Mouse (Mus musculus) left cerebral cortex, adult 8-10 months (tissue): ENCODE results near the gene Mlxipl. TPM values are rescaled to one million over a fixed set of nuclear protein-coding genes. Genes with fewer than 3 reads are reported as not detected.
"Not testable (repeated sequence)": the region's sequence is repeated elsewhere in the genome, so short reads cannot be mapped to it uniquely, and the experiment has no call there.

Experiments
- DNase-seq, 2 experiments: peaks; one replicate each; pipeline ENCODE4 v3.0.0; 2022; ENCODE audit warnings: low spot score in 2 of 2
- total RNA-seq, 4 experiments: library from RNA; stranded (reverse); gene quantifications; 2 replicates each; pipeline ENCODE4 v1.2.4; 2022

Gene Mlxipl
- total RNA-seq: 10 to 100 TPM in 1 of 4 experiments, 1 to 10 TPM in 3; 4.8 to 11.3 (median 7.4) TPM

GRCm38 (mm10) chr5:135089653-135090052 lies at the start of gene Mlxipl:
Gene Mlxipl, plus strand, starts transcription at chr5:135089890.
- DNase-seq: no peak

- no peak for DNase-seq
Measured at GRCm38 (mm10) chr5:135040059-135040458, 49.6 kb upstream of the Mlxipl start.

DNA sequence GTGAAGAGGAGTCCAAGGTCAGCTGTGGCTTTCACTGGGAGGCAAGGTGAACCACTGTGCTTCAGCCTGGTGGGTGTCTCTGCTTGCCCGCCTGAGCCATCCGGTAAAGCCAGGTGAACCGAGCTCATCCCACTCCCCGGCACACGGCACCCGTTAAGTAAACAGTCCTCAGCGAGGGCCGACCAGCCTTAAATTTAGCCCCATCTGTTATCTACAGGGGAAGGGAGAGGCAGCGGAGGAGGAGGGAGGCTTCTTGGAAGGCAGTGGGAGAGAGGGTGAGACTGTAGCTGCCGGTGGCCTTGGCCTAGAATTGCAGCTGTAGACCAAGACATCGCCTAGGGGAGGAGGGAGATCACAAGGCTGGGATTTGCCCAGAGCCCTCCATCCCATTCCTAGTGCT lies 48.9 kb upstream of the Mlxipl start:
- peak in 1 of 2 experiments; percentile 62 for DNase-seq

DNA sequence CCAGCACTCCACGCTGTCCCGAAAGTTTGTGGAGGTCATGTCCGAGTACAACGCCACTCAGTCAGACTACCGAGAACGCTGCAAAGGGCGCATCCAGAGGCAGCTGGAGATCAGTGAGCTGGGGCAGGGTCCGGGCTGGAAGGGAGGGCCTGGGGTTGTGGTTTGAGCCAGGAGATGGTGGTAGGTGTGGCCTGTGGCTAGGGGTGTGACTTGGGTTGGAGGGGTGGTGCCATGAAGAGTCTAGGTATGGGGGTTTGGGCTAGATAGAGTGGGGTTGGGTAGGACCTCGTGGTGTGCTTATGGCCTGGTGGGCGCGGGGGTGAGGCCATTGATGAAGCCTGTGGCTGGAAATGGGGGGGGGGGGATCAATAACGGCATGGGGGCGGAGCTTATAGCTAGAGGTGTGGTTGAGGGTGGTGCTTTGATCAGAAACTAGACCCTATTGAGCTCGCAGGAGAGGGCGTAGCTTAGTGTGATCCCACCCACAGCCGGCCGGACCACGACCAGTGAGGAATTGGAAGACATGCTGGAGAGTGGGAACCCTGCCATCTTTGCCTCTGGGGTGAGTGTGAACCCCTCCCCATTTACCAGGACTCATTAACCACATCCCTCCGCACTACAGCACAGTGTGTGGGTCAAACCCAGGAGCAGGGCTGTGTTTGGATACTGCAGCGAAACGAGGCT lies 47.4 kb upstream of the Mlxipl start:
- DNase-seq: no peak

DNA sequence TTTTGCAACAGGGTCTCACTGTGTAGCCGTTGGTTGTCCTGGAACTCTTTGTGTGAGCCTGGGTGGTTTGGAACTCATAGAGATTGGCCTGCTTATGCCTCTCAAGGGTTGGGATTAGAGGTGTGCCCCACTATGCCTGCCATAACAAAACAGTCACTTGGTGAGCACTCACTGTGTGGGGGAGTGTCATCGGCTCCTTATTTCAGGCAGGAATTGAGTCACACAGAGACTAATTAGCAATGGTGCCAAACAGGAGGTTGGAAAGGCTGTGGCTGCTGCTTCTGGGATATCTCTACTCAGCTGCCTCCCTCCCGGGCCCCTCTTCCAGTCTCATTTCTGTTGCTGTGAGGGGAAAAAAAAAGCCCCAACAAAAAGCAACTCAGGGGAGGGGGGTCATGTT lies 45.1 kb upstream of the Mlxipl start:
- DNase-seq: no peak

- no peak for DNase-seq
Measured at GRCm38 (mm10) chr5:135048539-135048938, 41.2 kb upstream of the Mlxipl start.

DNA sequence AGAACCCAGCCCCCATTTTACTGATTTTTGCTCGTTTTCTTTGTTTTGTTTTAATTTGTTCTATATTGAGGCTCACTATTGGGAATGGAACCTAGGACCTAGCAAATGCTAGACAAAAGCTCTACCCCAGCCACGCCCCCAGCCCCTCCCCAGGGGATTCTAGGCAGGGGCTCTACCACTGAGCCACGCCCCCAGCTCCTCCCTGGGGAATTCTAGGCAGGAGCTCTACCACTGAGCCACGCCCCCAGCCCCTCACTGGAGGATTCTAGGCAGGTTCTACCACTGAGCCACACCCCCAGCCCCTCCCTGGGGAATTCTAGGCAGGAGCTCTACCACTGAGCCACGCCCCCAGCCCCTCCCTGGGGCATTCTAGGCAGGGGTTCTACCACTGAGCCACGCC lies 40.4 kb upstream of the Mlxipl start:
- DNase-seq: not testable (repeated sequence)

GRCm38 (mm10) chr5:135053356-135053755 lies 36.3 kb upstream of the Mlxipl start:
- no peak for DNase-seq

DNA sequence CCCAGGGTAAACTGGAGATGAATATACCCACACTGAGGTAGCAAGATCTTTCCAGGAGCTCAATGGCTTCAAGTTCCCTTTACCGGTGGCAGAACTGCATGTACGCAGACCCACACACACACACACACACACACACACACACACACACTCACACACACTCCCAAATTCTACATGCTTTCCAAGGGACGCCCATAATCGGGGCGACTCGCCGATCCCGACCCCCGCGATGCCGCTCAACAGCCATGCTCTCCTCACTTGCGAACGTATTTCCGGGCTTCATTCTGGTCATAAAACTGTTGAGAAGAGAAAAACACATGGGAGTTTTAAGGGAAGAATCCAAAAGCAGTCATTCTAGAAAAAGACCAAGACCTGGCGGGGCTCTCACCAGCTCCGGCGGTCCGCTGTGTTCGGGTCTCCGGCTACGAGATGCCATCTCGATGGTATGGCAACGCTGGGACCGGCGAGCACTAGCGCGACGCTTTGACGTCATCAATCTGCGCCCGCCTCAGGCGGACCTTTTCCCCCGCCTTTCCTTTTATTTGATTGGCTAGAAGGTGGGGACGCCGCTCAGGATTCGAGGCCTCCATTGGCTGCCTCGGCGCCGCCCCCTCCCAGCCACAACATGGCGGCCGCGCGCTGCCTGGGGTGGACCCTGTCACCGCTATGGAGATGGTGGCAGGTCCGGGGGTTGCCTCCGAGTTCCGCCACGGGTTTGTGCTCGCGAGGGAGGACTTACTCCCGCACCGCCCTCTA lies 25.9 kb upstream of the Mlxipl start, which contains the start of gene Dnajc30:
Dnajc30 (plus strand) TSS at position 574 of the 753 bp plus-strand sequence.
- peak; percentile 96 to 97 for DNase-seq

DNA sequence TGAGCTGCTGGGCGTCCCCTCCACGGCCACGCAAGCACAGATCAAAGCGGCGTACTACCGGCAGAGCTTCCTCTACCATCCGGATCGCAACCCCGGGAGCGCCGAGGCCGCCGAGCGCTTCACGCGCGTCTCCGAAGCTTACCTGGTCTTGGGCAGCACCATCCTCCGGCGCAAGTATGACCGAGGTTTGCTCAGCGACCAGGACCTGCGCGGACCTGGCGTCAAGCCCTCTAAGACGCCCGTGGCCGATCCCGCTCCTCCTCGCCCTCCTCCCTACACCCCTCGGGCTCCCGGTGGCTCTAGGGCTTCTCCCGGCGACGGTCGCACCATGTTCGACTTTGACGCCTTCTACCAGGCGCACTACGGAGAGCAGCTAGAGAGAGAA lies 25.3 kb upstream of the Mlxipl start:
- DNase-seq: no peak

- not testable (repeated sequence) for DNase-seq
Measured at GRCm38 (mm10) chr5:135064909-135065446, 24.7 kb upstream of the Mlxipl start, which contains the start of gene Bud23. Gene Bud23, minus strand, starts transcription at chr5:135064959.

DNA sequence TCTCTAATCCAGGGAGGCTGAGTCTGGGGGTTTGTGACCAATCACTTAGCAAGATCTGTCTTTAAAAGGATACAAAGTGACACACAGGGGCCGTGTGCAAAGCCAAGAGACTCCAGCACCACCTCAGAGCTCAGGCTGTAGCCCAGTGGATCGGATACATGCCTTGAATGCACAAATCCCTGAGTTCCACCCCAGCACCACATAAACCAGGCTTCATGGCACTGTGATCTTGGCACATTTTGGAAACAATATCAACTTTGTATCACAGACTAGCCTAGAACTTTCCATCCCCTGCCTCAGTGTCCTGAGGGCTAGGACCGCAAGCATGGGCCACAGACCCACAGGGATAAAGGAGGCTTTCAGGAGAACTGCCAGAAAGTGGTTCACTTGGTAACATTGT lies 23.7 kb upstream of the Mlxipl start:
- no peak for DNase-seq

GRCm38 (mm10) chr5:135070448-135070847 lies 19.2 kb upstream of the Mlxipl start:
- no peak for DNase-seq

- no peak for DNase-seq
Measured at GRCm38 (mm10) chr5:135072061-135072460, 17.6 kb upstream of the Mlxipl start.

- no peak for DNase-seq
Measured at GRCm38 (mm10) chr5:135072720-135073119, 17.0 kb upstream of the Mlxipl start.

DNA sequence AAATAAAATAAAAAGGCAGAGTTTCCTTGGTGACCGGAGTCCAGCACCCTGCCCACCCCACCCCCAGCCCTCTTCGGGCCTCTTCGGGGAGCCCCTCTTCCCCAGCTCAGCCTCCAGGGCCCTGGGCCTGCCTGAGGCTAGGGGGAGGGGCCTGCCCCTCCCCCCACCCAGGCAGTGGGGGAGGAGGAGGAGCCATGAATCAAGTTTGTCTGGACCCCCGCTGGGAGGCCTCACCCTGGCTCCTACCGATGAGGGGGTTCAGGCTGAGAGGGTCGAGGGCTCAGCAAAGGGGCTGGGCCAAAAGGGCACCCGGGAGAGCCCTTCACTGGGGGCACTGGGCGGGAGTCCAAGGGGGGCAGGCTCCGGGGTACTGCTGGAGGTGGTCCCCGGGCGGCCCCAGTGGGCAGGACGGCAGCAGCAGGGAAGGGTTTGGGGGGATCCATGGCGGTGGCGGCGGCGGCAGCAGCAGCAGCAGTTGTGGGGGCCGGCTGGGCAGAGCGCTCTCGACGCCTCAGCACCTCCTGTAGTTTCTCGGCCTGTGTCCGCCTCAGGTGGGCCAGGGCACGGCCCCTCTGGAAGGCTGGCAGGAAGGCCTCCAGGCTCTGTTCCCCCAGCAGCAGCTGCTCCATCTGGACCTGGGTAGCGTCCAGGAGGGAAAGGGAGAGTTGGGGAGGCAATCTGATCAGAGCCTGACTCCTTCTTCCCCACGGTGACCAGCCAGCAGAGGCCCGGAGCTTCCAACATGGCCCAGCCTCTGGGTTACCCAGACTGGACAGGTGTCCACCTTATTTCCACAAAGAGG lies 16.1 kb upstream of the Mlxipl start:
- no peak for DNase-seq

GRCm38 (mm10) chr5:135075655-135076054 lies 14.0 kb upstream of the Mlxipl start:
- no peak for DNase-seq

DNA sequence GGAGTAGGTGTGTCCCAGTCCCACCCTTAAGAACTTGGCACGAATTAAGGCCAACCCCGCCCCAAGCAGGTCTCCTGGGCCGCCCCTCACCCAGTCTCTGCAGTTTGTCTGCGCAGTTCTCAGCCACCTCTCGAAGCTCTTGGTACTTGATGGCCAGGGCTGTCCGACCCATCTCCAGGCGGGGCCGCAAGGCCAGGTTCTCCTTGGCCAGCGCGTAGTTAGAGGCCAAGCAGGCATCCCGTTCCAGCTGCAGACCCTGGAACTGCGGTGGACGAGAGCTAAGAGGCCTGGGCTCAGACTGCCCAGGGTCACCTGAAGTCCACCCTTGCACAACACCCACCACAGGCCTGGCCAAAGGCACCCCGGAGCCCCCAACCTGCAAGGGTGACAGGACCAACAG lies 13.3 kb upstream of the Mlxipl start:
- DNase-seq: no peak

- peak in 1 of 2 experiments; percentile 21 for DNase-seq
Measured at GRCm38 (mm10) chr5:135076931-135077505, 12.7 kb upstream of the Mlxipl start.

GRCm38 (mm10) chr5:135077564-135078481 lies 11.9 kb upstream of the Mlxipl start, which contains the start of gene Vps37d:
Gene Vps37d, minus strand, starts transcription at chr5:135078266.
- DNase-seq: peak; percentile 78 to 95
